Comparison of ENCODE assay signal across 8 mouse cellular contexts in the genomic region with DNA sequence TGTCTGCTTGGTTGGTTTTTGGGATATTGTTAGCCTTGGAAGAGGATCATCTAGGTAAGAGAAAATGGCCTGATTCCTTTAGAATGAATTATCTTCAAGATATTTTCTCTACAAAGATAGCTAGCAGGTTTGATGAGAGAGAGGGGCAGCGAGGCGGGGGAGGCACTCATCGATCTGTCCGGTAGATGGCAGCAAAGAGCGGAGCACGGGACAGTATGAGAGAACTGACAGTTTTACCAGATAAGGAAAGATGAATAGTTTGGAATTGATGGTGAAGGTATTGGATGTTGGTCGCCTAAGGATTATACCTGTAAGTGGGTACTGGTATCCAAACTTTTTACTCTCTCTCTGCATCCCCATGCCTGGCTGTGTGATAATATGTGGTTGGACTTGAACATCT. TPM values are rescaled to one million over a fixed set of nuclear protein-coding genes. Genes with fewer than 3 reads are reported as not detected.
DNase-seq lines count a peak whose midpoint lies in the region; ATAC-seq and TF ChIP-seq lines count a peak whose summit lies in the region.

No protein-coding gene starts in this region.

- no peak overlapping the region for H3K4me2 ChIP-seq in stomach, postnatal 0 days (replicated peaks; ENCODE audit: low read depth)

- no peak overlapping the region for H3K4me3 ChIP-seq in MEL (ENCODE audit: control insufficient read depth in 1 of 2, insufficient read depth in 1 of 2, low read depth in 2 of 2, low read length in 2 of 2)
- H3K4me3 ChIP-seq in stomach, postnatal 0 days (ENCODE audit: low read depth, low read length), result no peak overlapping the region

- H3K36me3 ChIP-seq in MEL (ENCODE audit: control insufficient read depth in 1 of 2, insufficient read depth in 2 of 2, low read length in 2 of 2), result peaks cover 0 to 16% of the 10 kb centered on the region in 2 experiments; a peak in 2 of 4 replicates
- H3K36me3 ChIP-seq in stomach, postnatal 0 days (ENCODE audit: control insufficient read depth, insufficient read depth, low read length), result no peaks in the 10 kb centered on the region

- H3K27ac ChIP-seq in MEL (ENCODE audit: control insufficient read depth, low read depth, low read length), result no peak overlapping the region
- no peak overlapping the region for H3K27ac ChIP-seq in stomach, postnatal 0 days (replicated peaks)

- H3K79me2 ChIP-seq in MEL (ENCODE audit: control insufficient read depth, insufficient read depth, low read length, poor library complexity), result peaks cover 18% of the 10 kb centered on the region

- no peak for TF ChIP-seq POLR2A in MEL (IDR thresholded peaks at IDR 0.05; ENCODE audit: control insufficient read depth in 1 of 2, insufficient read depth in 1 of 2, low read depth in 1 of 2, low read length in 2 of 2, poor library complexity in 1 of 2)

- peaks cover 4 to 10% of the 10 kb centered on the region in 2 experiments; a peak in 3 of 4 replicates for H3K27me3 ChIP-seq in MEL (ENCODE audit: control insufficient read depth in 1 of 2, insufficient read depth in 2 of 2, low read length in 2 of 2)
- no peaks in the 10 kb centered on the region for H3K27me3 ChIP-seq in stomach, postnatal 0 days (ENCODE audit: control insufficient read depth, insufficient read depth, low read length)

- peak; percentile 36 to 79 for DNase-seq in frontal cortex, postnatal 14 days (ENCODE audit: low spot score in 2 of 2)
- DNase-seq in MEL (ENCODE audit: low read depth, low spot score), result peak; percentile 73
- peak; percentile 91 to 94 for DNase-seq in cerebellum, postnatal 10 days
- DNase-seq in gastrocnemius, postnatal 36 days, result peak; percentile 68 to 72
- peak; percentile 70 to 87 for DNase-seq in left cerebral cortex, postnatal 14 days (ENCODE audit: low spot score in 2 of 2)
- peak; percentile 75 for DNase-seq in stomach, postnatal 0 days (ENCODE audit: low spot score)

- intact Hi-C loops in gastrocnemius, postnatal 36 days (cut with DNase I), result loop anchor here (1.0 to 2.0 kb wide), 3 partner anchors 64 to 143 kb away; no protein-coding TSS in a partner anchor
- intact Hi-C loops in left cerebral cortex, postnatal 14 days (cut with DNase I), result loop anchor here (1.0 to 10.0 kb wide), 3 partner anchors 85 to 402 kb away; no protein-coding TSS in a partner anchor

- peak; percentile 87 to 97 (median 92) for TF ChIP-seq CTCF in MEL (IDR thresholded peaks at IDR 0.05 in 2 of 3, conservative IDR thresholded peaks at IDR 0.05 in 1 of 3; ENCODE audit: control insufficient read depth in 1 of 3, insufficient read depth in 1 of 3, low read depth in 2 of 3, low read length in 3 of 3, poor library complexity in 1 of 3, severe bottlenecking in 1 of 3)
- TF ChIP-seq CTCF in stomach, postnatal 0 days (IDR thresholded peaks at IDR 0.05; ENCODE audit: low read depth), result peak; percentile 96

- peak; percentile 93 for TF ChIP-seq RAD21 in MEL (IDR thresholded peaks at IDR 0.05; ENCODE audit: low read depth, low read length)

- no peak for ATAC-seq in frontal cortex, adult (ENCODE audit: low TSS enrichment)
- peak; percentile 28; the same call in 1 of the 2 replicates for ATAC-seq in monocyte, adult 5-6 weeks (replicated peaks; ENCODE audit: insufficient number of reproducible peaks, low FRiP score, low TSS enrichment, poor library complexity, severe bottlenecking)
- ATAC-seq in stomach, postnatal 0 days (ENCODE audit: low FRiP score, low TSS enrichment), result peak; percentile 21; the same call in 1 of the 2 replicates

- peaks cover 2 to 5% of the 10 kb centered on the region in 2 experiments; a peak in 3 of 4 replicates for H3K4me1 ChIP-seq in MEL (ENCODE audit: control insufficient read depth in 1 of 2, insufficient read depth in 2 of 2, low read length in 2 of 2)
- peaks cover 3% of the 10 kb centered on the region; the same call in 1 of the 2 replicates for H3K4me1 ChIP-seq in stomach, postnatal 0 days (replicated peaks; ENCODE audit: control insufficient read depth, insufficient read depth)

- no peak for TF ChIP-seq EP300 in MEL (IDR thresholded peaks at IDR 0.05; ENCODE audit: low read depth in 1 of 2, low read length in 2 of 2)
- TF ChIP-seq EP300 in stomach, postnatal 0 days (optimal IDR thresholded peaks at IDR 0.05), result no peak

- no peaks in the 10 kb centered on the region for H3K9me3 ChIP-seq in MEL (replicated peaks; ENCODE audit: insufficient read depth, low read length)
- no peaks in the 10 kb centered on the region for H3K9me3 ChIP-seq in stomach, postnatal 0 days (ENCODE audit: control insufficient read depth, low read length)

- no peak overlapping the region for H3K9ac ChIP-seq in MEL (ENCODE audit: control insufficient read depth, low read depth, low read length, poor library complexity, severe bottlenecking)
- H3K9ac ChIP-seq in stomach, postnatal 0 days (ENCODE audit: low read length), result no peak overlapping the region

- WGBS in stomach, postnatal 0 days, result 2% methylated on average over 7 of the region's 7 CpGs

TF ChIP-seq in MEL, 35 proteins besides CTCF, POLR2A, EP300 and RAD21:
- TF ChIP-seq SMC3 (IDR thresholded peaks at IDR 0.05; ENCODE audit: low read depth, low read length) (peak; percentile 92), BHLHE40 (IDR thresholded peaks at IDR 0.05; ENCODE audit: borderline replicate concordance, low read depth, low read length) (peak; percentile 49; the same call in 1 of the 2 replicates), MAZ (IDR thresholded peaks at IDR 0.05; ENCODE audit: low read depth, low read length) (no peak), CHD2 (IDR thresholded peaks at IDR 0.05; ENCODE audit: low read length) (no peak), UBTF (IDR thresholded peaks at IDR 0.05; ENCODE audit: borderline replicate concordance, insufficient read depth, low read depth, low read length) (no peak), ZC3H11A (IDR thresholded peaks at IDR 0.05; ENCODE audit: low read depth, low read length) (peak; percentile 88), GATA1 (IDR thresholded peaks at IDR 0.05; ENCODE audit: low read depth, low read length) (peak; percentile 59), MXI1 (IDR thresholded peaks at IDR 0.05; ENCODE audit: low read depth, low read length) (0 out of 2 replicates have a peak, but pooled peaks have one; percentile 7), TCF12 (IDR thresholded peaks at IDR 0.05; ENCODE audit: low read depth, low read length) (no peak), MYB (IDR thresholded peaks at IDR 0.05; ENCODE audit: low read depth, low read length) (no peak), CHD1 (IDR thresholded peaks at IDR 0.05; ENCODE audit: low read depth, low read length) (no peak), USF2 (IDR thresholded peaks at IDR 0.05; ENCODE audit: borderline replicate concordance in 1 of 2, insufficient read depth in 1 of 2, low read depth in 1 of 2, low read length in 2 of 2) (no peak), POLR2AphosphoS2 (IDR thresholded peaks at IDR 0.05; ENCODE audit: low read length) (no peak), HCFC1 (IDR thresholded peaks at IDR 0.05; ENCODE audit: low read depth, low read length) (0 out of 2 replicates have a peak, but pooled peaks have one; percentile 29)

RNA-seq across cellular contexts. Expression of gene Inip, which starts 14.7 kb away (rescaled TPM):
- 40.8 and 50.3 TPM in 2 replicates for total RNA-seq in MEL (2012; rRNA removed)
- 10 to 100 TPM in 1 of 2 experiments, not detected in 1; 42.4 TPM for polyA plus RNA-seq in MEL (2012; ENCODE audit: insufficient read depth in 1 of 2, insufficient read length in 2 of 2, low read depth in 1 of 2, low replicate concordance in 2 of 2, missing spikeins in 1 of 2)
- total RNA-seq in gastrocnemius, postnatal 36 days (2021), result 1 to 10 TPM; 1.9 to 3.9 TPM
- total RNA-seq in left cerebral cortex, postnatal 14 days (2021), result 10 to 100 TPM; 24.2 to 24.6 TPM
- 35.3 to 39.1 TPM (median 36.2 TPM) in 3 replicates for total RNA-seq in monocyte, adult 5-6 weeks (2017)
- 22.2 and 23.5 TPM in 2 replicates for polyA plus RNA-seq in stomach, postnatal 0 days (2015; fragmentation: Nextera tagmentation; extraction: Ambion mirVana)

RNA-seq across cellular contexts. Expression of gene Snx30, which starts 19.0 kb away (rescaled TPM):
- 4.1 and 4.2 TPM in 2 replicates for total RNA-seq in MEL (2012; rRNA removed)
- polyA plus RNA-seq in MEL (2012; ENCODE audit: insufficient read depth in 1 of 2, insufficient read length in 2 of 2, low read depth in 1 of 2, low replicate concordance in 2 of 2, missing spikeins in 1 of 2), result 1 to 10 TPM in 1 of 2 experiments, not detected in 1; 8.6 TPM
- 1 to 10 TPM; 2.4 to 3.4 TPM for total RNA-seq in gastrocnemius, postnatal 36 days (2021)
- 10 to 100 TPM; 40.4 to 41.3 TPM for total RNA-seq in left cerebral cortex, postnatal 14 days (2021)
- 23.1 to 30.4 TPM (median 26.6 TPM) in 3 replicates for total RNA-seq in monocyte, adult 5-6 weeks (2017)
- 3.0 and 3.5 TPM in 2 replicates for polyA plus RNA-seq in stomach, postnatal 0 days (2015; fragmentation: Nextera tagmentation; extraction: Ambion mirVana)
